Mouse (Mus musculus): ENCODE results near the gene Prkaa2.

- TF ChIP-seq ZNF384 (IDR thresholded peaks at IDR 0.05; ENCODE audit: low read depth, low read length) (no peak), MAFK (IDR thresholded peaks at IDR 0.05; ENCODE audit: insufficient read depth, low read depth, low read length) (no peak), HCFC1 (IDR thresholded peaks at IDR 0.05; ENCODE audit: borderline replicate concordance, insufficient read depth, low read length) (no peak), ZC3H11A (IDR thresholded peaks at IDR 0.05; ENCODE audit: borderline replicate concordance, low read depth, low read length) (no peak)
Measured at GRCm38 (mm10) chr4:105007360-105008018, 102.2 kb downstream of the Prkaa2 start.

Measured in ES-E14 (cell line).